Mouse (Mus musculus): ENCODE data around the gene Gm20388. TPM values are rescaled to one million over a fixed set of nuclear protein-coding genes. Genes with fewer than 3 reads are reported as not detected.

Gene Gm20388
- polyA plus RNA-seq, 1 experiment: 28.4 TPM

DNA sequence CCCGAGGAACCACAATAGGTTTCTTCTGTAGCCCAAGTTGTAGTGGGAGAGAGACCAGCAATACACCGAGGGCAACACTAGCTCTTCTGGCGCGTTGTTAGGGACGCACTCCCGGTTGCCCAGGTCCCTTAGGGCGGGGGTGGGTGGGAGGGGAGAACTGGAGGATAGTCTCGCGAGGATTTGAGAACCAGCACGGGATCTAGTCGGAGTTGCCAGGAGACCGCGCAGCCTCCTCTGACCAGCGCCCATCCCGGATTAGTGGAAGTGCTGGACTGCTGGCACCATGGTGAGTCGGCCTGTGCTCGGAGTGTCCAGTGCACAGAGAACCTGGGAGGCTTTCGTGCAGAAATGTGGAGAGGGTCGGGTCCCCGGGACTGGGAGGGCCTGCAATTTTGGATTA, 3608.0 kb downstream of the Gm20388 start, which contains the start of gene Gas8:
Gene Gas8, plus strand, starts transcription at position 168 of the 400 bp plus-strand sequence.

GRCm38 (mm10) chr8:123653308-123653993, 3742.8 kb downstream of the Gm20388 start, which contains the start of gene Rhou:
Gene Rhou (plus strand): TSS chr8:123653929.

DNA sequence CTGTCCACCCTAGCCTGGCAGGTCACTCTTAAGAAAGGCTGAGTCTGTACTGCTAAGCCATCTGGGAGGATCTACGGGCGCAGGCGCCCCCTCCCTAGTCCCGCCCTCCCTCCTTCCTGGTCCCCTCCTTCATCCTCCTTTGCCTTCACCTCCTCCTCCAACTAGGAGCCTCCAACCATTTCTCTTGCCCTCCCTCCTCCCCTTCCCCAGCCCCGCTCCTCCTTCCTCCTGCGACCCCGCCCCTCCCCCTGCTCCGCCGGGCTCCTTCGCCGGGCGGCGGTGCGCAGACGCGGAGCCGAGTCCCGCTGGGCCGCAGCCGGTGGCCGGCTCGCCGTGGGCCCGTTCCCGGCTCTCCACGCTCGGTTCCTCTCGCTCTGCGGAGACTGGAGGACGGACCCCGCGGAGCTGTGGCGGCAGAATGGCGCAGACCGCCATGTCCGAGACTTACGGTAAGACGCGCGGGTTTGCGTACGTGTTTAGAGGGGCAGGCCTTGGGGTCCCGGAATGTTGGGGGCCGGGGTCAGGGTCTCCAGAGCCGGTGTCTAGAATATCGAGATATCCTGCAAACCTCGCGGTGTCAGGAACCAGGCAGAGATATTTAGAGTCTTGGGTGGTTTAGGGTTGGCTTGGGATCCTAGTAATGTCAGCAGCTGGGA, 3895.2 kb downstream of the Gm20388 start, which contains the start of gene Rab4a:
Gene Rab4a, plus strand, starts transcription at position 268 of the 656 bp plus-strand sequence.

GRCm38 (mm10) chr8:123859648-123860259, 3949.1 kb downstream of the Gm20388 start, which contains the start of gene Ccsap:
Gene Ccsap (minus strand): TSS chr8:123860209.

GRCm38 (mm10) chr8:123894502-123895097, 3984.0 kb downstream of the Gm20388 start, which contains the start of gene Acta1:
Gene Acta1 (minus strand): TSS chr8:123894751.

GRCm38 (mm10) chr8:123948942-123949685, 4038.5 kb downstream of the Gm20388 start, which contains the start of gene Nup133:
Gene Nup133 (minus strand): TSS chr8:123949265.

DNA sequence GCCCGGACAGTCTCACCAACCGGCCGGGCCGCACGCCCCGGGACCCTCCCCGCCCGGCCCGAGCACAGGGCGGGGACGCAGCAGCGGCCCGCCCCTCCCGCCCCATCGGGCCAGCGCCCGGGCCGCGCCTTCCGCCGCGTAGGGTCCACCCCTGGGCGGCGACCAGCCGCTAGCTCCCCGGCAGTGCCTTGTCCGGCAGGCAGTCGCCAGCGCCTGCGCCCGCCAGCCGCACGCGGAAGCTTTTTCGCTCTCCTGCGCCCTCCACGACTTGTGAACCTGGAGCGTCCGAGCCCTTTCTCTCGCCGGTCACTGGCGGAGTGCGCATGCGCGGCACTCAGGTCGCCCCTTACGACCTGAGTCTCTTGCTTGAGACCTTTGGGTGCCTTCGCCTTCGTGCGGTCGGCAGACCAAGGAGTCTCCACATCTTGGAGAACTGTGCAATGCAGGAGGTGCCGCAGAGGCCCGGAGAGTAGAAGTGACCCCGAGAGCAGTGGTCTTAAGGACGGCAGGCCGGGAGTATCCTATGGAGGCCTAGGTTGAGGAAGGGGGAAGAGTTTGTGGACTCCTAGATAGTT, 4072.3 kb downstream of the Gm20388 start, which contains the start of gene Abcb10:
Gene Abcb10, minus strand, starts transcription at position 297 of the 575 bp plus-strand sequence.

GRCm38 (mm10) chr8:124021237-124022227, 4110.9 kb downstream of the Gm20388 start, which contains the start of the genes Taf5l and Urb2:
Gene Taf5l (minus strand): TSS chr8:124021397.
Gene Urb2 (plus strand): TSS chr8:124021508.

GRCm38 (mm10) chr8:124231176-124231484, 4320.5 kb downstream of the Gm20388 start, which contains the start of gene Galnt2:
Gene Galnt2 (plus strand): TSS chr8:124231391.

Other genes with a start within 250 kb of the Gm20388 start
- 158 and 167 TPM in 2 replicates for gene Wfdc1, start 244.5 kb upstream of the Gm20388 start, polyA plus RNA-seq (2012; rRNA removed)
- gene Atp2c2, start 210.8 kb upstream of the Gm20388 start, polyA plus RNA-seq (2012; rRNA removed): 66.6 and 75.5 TPM in 2 replicates
- gene Tldc1, start 132.4 kb upstream of the Gm20388 start, polyA plus RNA-seq (2012; rRNA removed): 13.4 and 15.5 TPM in 2 replicates
- gene Cotl1, start 70.3 kb upstream of the Gm20388 start, polyA plus RNA-seq (2012; rRNA removed): 169 and 192 TPM in 2 replicates
- 21.8 and 35.2 TPM in 2 replicates for gene Klhl36, start 48.6 kb upstream of the Gm20388 start, polyA plus RNA-seq (2012; rRNA removed)
- gene Usp10, start 481 bp upstream of the Gm20388 start, polyA plus RNA-seq (2012; rRNA removed): 65.5 and 70.6 TPM in 2 replicates
- 24.6 and 25.2 TPM in 2 replicates for gene Crispld2, start 81.6 kb downstream of the Gm20388 start, polyA plus RNA-seq (2012; rRNA removed)
- 97.5 and 125 TPM in 2 replicates for gene Zdhhc7, start 190.6 kb downstream of the Gm20388 start, polyA plus RNA-seq (2012; rRNA removed)
- gene 6430548M08Rik, start 203.3 kb downstream of the Gm20388 start, polyA plus RNA-seq (2012; rRNA removed): 79.4 and 87.4 TPM in 2 replicates